Mouse (Mus musculus): Measurements from ENCODE around the gene Wdr5b. TPM values are rescaled to one million over a fixed set of nuclear protein-coding genes. Genes with fewer than 3 reads are reported as not detected.

The Wdr5b gene
- polyA plus RNA-seq, 1 experiment from 2014 or later, result 9.9 TPM

DNA sequence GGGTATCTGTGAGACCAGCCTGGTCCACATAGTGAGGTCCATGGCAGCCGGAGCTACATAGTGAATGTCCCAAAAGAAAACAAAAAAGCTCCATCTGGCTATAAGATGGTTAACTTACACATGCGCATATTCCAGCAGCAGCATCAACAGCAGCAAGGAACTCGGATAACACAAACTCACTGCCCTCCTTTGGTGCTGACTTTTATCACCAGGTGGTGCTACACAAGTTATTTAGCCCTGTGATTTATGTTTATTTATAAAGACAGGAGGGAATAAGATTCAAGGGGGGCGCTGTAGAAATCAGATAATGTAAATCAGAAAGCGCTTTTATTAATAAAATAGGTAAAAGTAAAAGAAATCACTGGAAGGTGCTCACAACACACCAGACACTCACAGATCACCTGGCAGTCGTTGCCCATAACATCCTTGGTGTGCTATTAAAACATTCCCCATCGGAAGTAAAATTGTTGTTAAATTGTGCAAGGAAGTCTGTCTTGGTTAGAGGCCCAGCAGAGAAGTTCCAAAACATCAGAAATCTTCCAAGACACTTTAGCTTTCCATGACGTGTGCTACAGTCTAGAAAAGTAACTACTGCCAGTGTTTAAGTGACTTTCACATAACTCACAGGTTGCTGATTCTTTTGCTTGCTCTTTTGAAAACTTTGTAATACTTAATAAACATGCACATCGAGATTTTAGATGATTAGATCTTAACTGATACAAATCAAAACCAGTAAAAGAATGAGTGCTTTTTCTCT is 29.0 kb downstream of the Wdr5b start:
- DNase-seq (peak; percentile 61), ATAC-seq (ENCODE audit: insufficient read depth) (no peak)
- Histone ChIP-seq H3K27ac (ENCODE audit: low read depth) (peak overlapping the region; percentile 15; the same call in 1 of the 2 replicates), H3K4me1 (ENCODE audit: insufficient read depth) (0 out of 2 replicates have a peak, but pooled peaks cover 5% of the 10 kb centered on the region), H3K4me3 (ENCODE audit: low read depth, low read length) (peak overlapping the region; percentile 74), H3K27me3 (ENCODE audit: insufficient read depth, low read length) (no peaks in the 10 kb centered on the region), H3K9me3 (ENCODE audit: low read depth, low read length) (no peaks in the 10 kb centered on the region), H3K4me2 (peak overlapping the region; percentile 71), H3K9ac (peak overlapping the region; percentile 83), H3K36me3 (ENCODE audit: insufficient read depth) (0 out of 2 replicates have a peak, but pooled peaks cover 6% of the 10 kb centered on the region)
- peak; percentile 22; the same call in 1 of the 2 replicates for TF ChIP-seq CTCF (IDR thresholded peaks at IDR 0.05; ENCODE audit: low read depth)
- 24% methylated on average over 9 of the region's 9 CpGs for WGBS

DNA sequence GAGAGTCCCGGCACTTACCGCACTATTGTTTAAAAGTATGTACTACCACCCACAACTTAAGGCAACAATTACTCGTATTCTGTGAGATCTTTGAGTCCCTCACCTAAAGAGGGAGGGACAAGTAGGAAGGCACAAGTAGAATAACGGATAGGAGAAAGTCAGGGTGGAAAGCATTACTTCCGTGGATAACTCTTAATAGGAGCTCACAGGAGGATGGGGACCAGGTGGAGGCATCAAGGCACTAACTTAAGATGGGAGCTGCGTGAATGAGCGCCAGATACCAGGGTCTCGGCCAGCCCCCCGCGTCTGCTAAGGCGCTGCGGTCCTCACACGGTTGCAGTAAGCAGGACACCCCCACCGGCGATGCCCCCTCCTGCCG is 30.1 kb downstream of the Wdr5b start:
- DNase-seq (no peak), ATAC-seq (ENCODE audit: insufficient read depth) (no peak)
- TF ChIP-seq CTCF (IDR thresholded peaks at IDR 0.05; ENCODE audit: low read depth), result no peak
- Histone ChIP-seq H3K27me3 (ENCODE audit: insufficient read depth, low read length) (no peaks in the 10 kb centered on the region), H3K4me1 (ENCODE audit: insufficient read depth) (0 out of 2 replicates have a peak, but pooled peaks cover 5% of the 10 kb centered on the region), H3K9ac (peak overlapping the region; percentile 83), H3K4me2 (peak overlapping the region; percentile 71), H3K9me3 (ENCODE audit: low read depth, low read length) (no peaks in the 10 kb centered on the region), H3K4me3 (ENCODE audit: low read depth, low read length) (peak overlapping the region; percentile 74), H3K36me3 (ENCODE audit: insufficient read depth) (0 out of 2 replicates have a peak, but pooled peaks cover 9% of the 10 kb centered on the region), H3K27ac (ENCODE audit: low read depth) (peak overlapping the region; percentile 99)
- WGBS, result 0% methylated on average over 16 of the region's 16 CpGs

DNA sequence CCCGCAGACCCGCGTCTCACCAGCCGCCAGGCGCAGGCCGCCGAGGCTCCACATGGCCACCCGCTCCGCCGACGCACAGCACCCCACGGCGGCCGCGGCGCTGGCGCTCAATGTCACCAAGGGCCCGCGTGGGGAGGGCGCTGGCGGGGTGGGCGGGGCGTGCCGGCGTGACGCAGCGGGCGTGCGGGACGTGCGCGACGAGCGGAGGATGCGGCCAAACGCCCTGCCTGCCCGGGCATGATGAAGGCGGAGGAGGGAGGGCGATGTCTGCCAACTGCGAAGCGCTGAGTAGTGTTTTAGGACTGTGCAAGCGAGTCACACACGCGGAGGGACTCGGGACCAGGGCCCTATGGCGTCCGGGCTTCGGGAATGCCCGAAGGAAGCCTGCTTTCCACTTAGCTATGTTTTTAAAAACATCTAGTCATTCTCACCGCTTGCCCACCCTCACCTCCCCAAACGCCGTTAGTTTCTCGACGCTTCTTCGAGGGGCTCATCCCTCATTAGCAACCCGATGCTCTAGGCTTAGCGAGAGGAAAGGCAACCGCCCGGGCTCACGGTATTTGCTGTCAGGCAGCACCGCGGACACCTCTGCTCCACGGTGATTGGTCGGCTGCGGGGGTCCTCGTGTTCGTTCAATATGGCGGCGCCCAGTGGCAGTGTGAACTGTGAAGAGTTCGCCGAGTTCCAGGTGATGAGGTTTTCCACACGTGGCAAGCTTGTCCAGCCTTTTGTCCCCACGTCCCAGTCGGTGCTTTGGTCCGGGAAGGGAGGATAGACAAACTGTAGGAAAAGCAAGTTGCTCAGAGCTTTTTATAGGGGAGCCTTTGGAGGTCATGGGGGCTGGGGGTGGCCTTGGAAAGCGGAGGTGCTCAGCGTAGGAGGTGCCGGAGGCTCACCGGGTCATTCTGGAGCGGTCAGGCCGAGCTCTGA is 30.7 kb downstream of the Wdr5b start, which contains the start of the genes Fam162a and Ccdc58:
Fam162a (minus strand) TSS at position 145 of the 930 bp plus-strand sequence.
Ccdc58 (plus strand) TSS at position 236 of the 930 bp plus-strand sequence.
- Histone ChIP-seq H3K4me2 (peak within 1 kb of the TSS; percentile 71), H3K4me3 (ENCODE audit: low read depth, low read length) (peak within 1 kb of the TSS; percentile 74), H3K4me1 (ENCODE audit: insufficient read depth) (0 out of 2 replicates have a peak, but pooled peaks cover 5% of the 10 kb centered on the region), H3K9me3 (ENCODE audit: low read depth, low read length) (no peaks in the 10 kb centered on the region), H3K36me3 (ENCODE audit: insufficient read depth) (0 out of 2 replicates have a peak, but pooled peaks cover 9% of the 10 kb centered on the region), H3K27me3 (ENCODE audit: insufficient read depth, low read length) (no peaks in the 10 kb centered on the region), H3K27ac (ENCODE audit: low read depth) (peak within 1 kb of the TSS; percentile 99), H3K9ac (peak within 1 kb of the TSS; percentile 83)
- WGBS, result under 1% methylated on average over 79 of the region's 81 CpGs
- DNase-seq (peak; percentile 95), ATAC-seq (ENCODE audit: insufficient read depth) (peak; percentile 95)
- no peak for TF ChIP-seq CTCF (IDR thresholded peaks at IDR 0.05; ENCODE audit: low read depth)

DNA sequence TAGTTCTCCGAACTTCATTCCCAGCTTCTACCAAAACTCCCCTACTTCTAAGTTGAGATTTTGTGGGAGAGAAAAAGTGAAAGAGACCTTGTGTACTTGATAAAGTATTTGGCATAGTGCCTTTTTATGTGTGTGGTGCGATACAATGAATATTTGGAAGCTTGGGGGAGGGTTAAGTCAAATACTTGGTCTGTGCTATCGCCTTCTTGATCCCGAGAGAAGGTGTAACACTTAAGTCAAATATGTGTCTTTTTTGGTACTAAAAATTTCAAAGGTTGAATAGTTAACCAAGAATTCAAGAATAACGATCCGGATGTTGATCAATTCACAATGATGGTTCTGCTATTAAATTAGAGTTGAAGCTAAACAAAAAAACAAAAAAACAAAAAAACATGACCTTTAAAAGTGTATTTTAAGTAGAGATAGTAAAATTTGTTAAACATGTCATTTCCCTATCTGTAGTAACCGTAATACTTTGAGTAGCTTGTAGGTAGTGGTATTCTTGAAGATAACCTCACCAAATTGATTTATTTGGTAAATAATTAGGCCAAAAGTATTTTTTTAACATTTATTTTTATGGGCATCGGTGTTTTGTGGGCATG is 31.5 kb downstream of the Wdr5b start:
- Histone ChIP-seq H3K36me3 (ENCODE audit: insufficient read depth) (0 out of 2 replicates have a peak, but pooled peaks cover 6% of the 10 kb centered on the region), H3K27me3 (ENCODE audit: insufficient read depth, low read length) (no peaks in the 10 kb centered on the region), H3K4me1 (ENCODE audit: insufficient read depth) (0 out of 2 replicates have a peak, but pooled peaks cover 5% of the 10 kb centered on the region), H3K27ac (ENCODE audit: low read depth) (peak overlapping the region; percentile 99), H3K9ac (peak overlapping the region; percentile 83), H3K4me3 (ENCODE audit: low read depth, low read length) (peak overlapping the region; percentile 74), H3K9me3 (ENCODE audit: low read depth, low read length) (no peaks in the 10 kb centered on the region), H3K4me2 (peak overlapping the region; percentile 71)
- 24% methylated on average over 8 of the region's 8 CpGs for WGBS
- no peak for TF ChIP-seq CTCF (IDR thresholded peaks at IDR 0.05; ENCODE audit: low read depth)
- DNase-seq (no peak), ATAC-seq (ENCODE audit: insufficient read depth) (no peak)

DNA sequence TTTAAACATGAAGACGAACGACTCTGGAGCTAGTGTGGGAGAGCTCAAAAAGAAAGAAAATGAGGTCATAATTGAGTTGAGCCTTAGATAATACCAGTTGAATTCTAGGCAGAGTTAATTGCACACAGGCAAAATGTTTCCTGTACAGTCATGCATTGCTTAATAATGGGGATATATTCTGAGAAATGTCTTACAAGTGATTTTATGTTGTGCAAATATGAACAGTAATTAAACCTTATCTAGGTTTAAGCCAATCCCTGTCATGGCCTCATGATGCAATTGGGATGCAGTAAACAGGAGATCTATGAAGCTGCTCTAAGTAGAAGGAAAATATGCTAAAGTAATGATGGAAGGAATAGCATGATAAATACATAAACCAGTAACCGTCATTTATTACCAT is 33.8 kb downstream of the Wdr5b start:
- Histone ChIP-seq H3K36me3 (ENCODE audit: insufficient read depth) (0 out of 2 replicates have a peak, but pooled peaks cover 6% of the 10 kb centered on the region), H3K9ac (no peak overlapping the region), H3K27me3 (ENCODE audit: insufficient read depth, low read length) (no peaks in the 10 kb centered on the region), H3K4me2 (no peak overlapping the region), H3K4me3 (ENCODE audit: low read depth, low read length) (no peak overlapping the region), H3K27ac (ENCODE audit: low read depth) (no peak overlapping the region), H3K4me1 (ENCODE audit: insufficient read depth) (0 out of 2 replicates have a peak, but pooled peaks cover 2% of the 10 kb centered on the region), H3K9me3 (ENCODE audit: low read depth, low read length) (no peaks in the 10 kb centered on the region)
- no peak for TF ChIP-seq CTCF (IDR thresholded peaks at IDR 0.05; ENCODE audit: low read depth)
- DNase-seq (no peak), ATAC-seq (ENCODE audit: insufficient read depth) (no peak)
- WGBS, result 94% methylated on average over 3 of the region's 3 CpGs

DNA sequence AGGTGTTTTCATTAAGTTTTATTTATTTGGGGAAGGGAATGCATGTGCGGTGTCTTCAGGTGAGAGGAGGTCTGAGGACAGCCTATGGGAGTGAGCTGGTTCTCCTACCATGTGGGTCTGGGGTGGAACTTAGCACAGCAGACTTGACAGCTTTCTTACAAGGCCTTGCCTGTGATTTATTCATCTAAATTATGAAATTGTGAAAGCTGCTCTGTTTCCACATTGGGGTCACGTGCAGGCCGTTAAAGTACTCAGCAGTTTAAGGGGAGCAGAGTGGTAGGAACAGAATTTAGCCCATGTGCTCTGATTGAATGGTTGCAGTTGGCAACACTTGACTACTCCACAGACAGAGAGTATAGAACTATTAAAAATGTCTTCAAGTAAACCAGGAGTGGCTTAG is 38.9 kb downstream of the Wdr5b start:
- Histone ChIP-seq H3K36me3 (ENCODE audit: insufficient read depth) (peaks cover 22% of the 10 kb centered on the region; the same call in 1 of the 2 replicates), H3K9me3 (ENCODE audit: low read depth, low read length) (no peaks in the 10 kb centered on the region), H3K4me3 (ENCODE audit: low read depth, low read length) (no peak overlapping the region), H3K9ac (no peak overlapping the region), H3K27me3 (ENCODE audit: insufficient read depth, low read length) (no peaks in the 10 kb centered on the region), H3K4me1 (ENCODE audit: insufficient read depth) (no peaks in the 10 kb centered on the region), H3K27ac (ENCODE audit: low read depth) (no peak overlapping the region), H3K4me2 (no peak overlapping the region)
- WGBS, result 90% methylated on average over 3 of the region's 3 CpGs
- ATAC-seq (ENCODE audit: insufficient read depth), result no peak
- TF ChIP-seq CTCF (IDR thresholded peaks at IDR 0.05; ENCODE audit: low read depth), result no peak
- no peak for DNase-seq
